Mouse (Mus musculus): ENCODE measurements around the gene Cfap52. TPM values are rescaled to one million over a fixed set of nuclear protein-coding genes. Genes with fewer than 3 reads are reported as not detected.

The Cfap52 gene
- polyA plus RNA-seq, 1 experiment from 2014 or later: 6.4 TPM

- 95% methylated on average over 5 of the region's 5 CpGs for WGBS
- Histone ChIP-seq H3K4me3 (ENCODE audit: low read length) (no peak overlapping the region), H3K27ac (ENCODE audit: low read depth, low read length) (no peak overlapping the region), H3K27me3 (replicated peaks; ENCODE audit: control insufficient read depth, insufficient read depth, low read length) (no peaks in the 10 kb centered on the region), H3K4me1 (ENCODE audit: control insufficient read depth, insufficient read depth, low read depth, low read length) (no peaks in the 10 kb centered on the region), H3K9ac (ENCODE audit: low read depth, low read length) (no peak overlapping the region), H3K4me2 (ENCODE audit: low read length) (no peak overlapping the region), H3K9me3 (ENCODE audit: control insufficient read depth, low read length) (no peaks in the 10 kb centered on the region), H3K36me3 (ENCODE audit: control insufficient read depth, insufficient read depth, low read length) (no peaks in the 10 kb centered on the region)
- ATAC-seq: no peak
These were observed 11.8 kb downstream of the Cfap52 start for GRCm38 (mm10) chr11:67953604-67954003.

- Histone ChIP-seq H3K9me3 (ENCODE audit: control insufficient read depth, low read length) (no peaks in the 10 kb centered on the region), H3K27me3 (replicated peaks; ENCODE audit: control insufficient read depth, insufficient read depth, low read length) (no peaks in the 10 kb centered on the region), H3K27ac (ENCODE audit: low read depth, low read length) (no peak overlapping the region), H3K4me3 (ENCODE audit: low read length) (no peak overlapping the region), H3K4me2 (ENCODE audit: low read length) (no peak overlapping the region), H3K4me1 (ENCODE audit: control insufficient read depth, insufficient read depth, low read depth, low read length) (no peaks in the 10 kb centered on the region), H3K36me3 (ENCODE audit: control insufficient read depth, insufficient read depth, low read length) (no peaks in the 10 kb centered on the region), H3K9ac (ENCODE audit: low read depth, low read length) (no peak overlapping the region)
- ATAC-seq: no peak
- 84% methylated on average over 9 of the region's 9 CpGs for WGBS
These were observed 16.0 kb downstream of the Cfap52 start for GRCm38 (mm10) chr11:67949475-67949874.

GRCm38 (mm10) chr11:67948229-67948628 is 17.2 kb downstream of the Cfap52 start:
- H3K36me3 ChIP-seq (ENCODE audit: control insufficient read depth, insufficient read depth, low read length): no peaks in the 10 kb centered on the region
- H3K27ac ChIP-seq (ENCODE audit: low read depth, low read length): no peak overlapping the region
- H3K4me3 ChIP-seq (ENCODE audit: low read length): no peak overlapping the region
- H3K4me1 ChIP-seq (ENCODE audit: control insufficient read depth, insufficient read depth, low read depth, low read length): no peaks in the 10 kb centered on the region
- no peaks in the 10 kb centered on the region for H3K9me3 ChIP-seq (ENCODE audit: control insufficient read depth, low read length)
- WGBS: 86% methylated on average over 3 of the region's 3 CpGs
- no peaks in the 10 kb centered on the region for H3K27me3 ChIP-seq (replicated peaks; ENCODE audit: control insufficient read depth, insufficient read depth, low read length)
- H3K9ac ChIP-seq (ENCODE audit: low read depth, low read length): no peak overlapping the region
- ATAC-seq: no peak
- no peak overlapping the region for H3K4me2 ChIP-seq (ENCODE audit: low read length)

GRCm38 (mm10) chr11:67932156-67932555 is 33.3 kb downstream of the Cfap52 start:
- Histone ChIP-seq H3K9ac (ENCODE audit: low read depth, low read length) (no peak overlapping the region), H3K27me3 (replicated peaks; ENCODE audit: control insufficient read depth, insufficient read depth, low read length) (no peaks in the 10 kb centered on the region), H3K4me2 (ENCODE audit: low read length) (no peak overlapping the region), H3K36me3 (ENCODE audit: control insufficient read depth, insufficient read depth, low read length) (no peaks in the 10 kb centered on the region), H3K9me3 (ENCODE audit: control insufficient read depth, low read length) (no peaks in the 10 kb centered on the region), H3K4me3 (ENCODE audit: low read length) (no peak overlapping the region), H3K27ac (ENCODE audit: low read depth, low read length) (no peak overlapping the region), H3K4me1 (ENCODE audit: control insufficient read depth, insufficient read depth, low read depth, low read length) (no peaks in the 10 kb centered on the region)
- no peak for ATAC-seq
- 93% methylated on average over 3 of the region's 3 CpGs for WGBS

GRCm38 (mm10) chr11:67926348-67927055 is 38.9 kb downstream of the Cfap52 start:
- Histone ChIP-seq H3K9ac (ENCODE audit: low read depth, low read length) (no peak overlapping the region), H3K4me3 (ENCODE audit: low read length) (no peak overlapping the region), H3K27me3 (replicated peaks; ENCODE audit: control insufficient read depth, insufficient read depth, low read length) (peaks cover under 1% of the 10 kb centered on the region; the same call in 1 of the 2 replicates), H3K4me1 (ENCODE audit: control insufficient read depth, insufficient read depth, low read depth, low read length) (no peaks in the 10 kb centered on the region; the same call in 1 of the 2 replicates), H3K27ac (ENCODE audit: low read depth, low read length) (no peak overlapping the region), H3K9me3 (ENCODE audit: control insufficient read depth, low read length) (no peaks in the 10 kb centered on the region), H3K4me2 (ENCODE audit: low read length) (no peak overlapping the region), H3K36me3 (ENCODE audit: control insufficient read depth, insufficient read depth, low read length) (no peaks in the 10 kb centered on the region)
- no peak for ATAC-seq
- 16% methylated on average over 13 of the region's 15 CpGs for whole genome bisulfite sequencing

GRCm38 (mm10) chr11:67925000-67925399 is 40.5 kb downstream of the Cfap52 start:
- WGBS: 87% methylated on average over 13 of the region's 13 CpGs
- Histone ChIP-seq H3K4me3 (ENCODE audit: low read length) (no peak overlapping the region), H3K4me2 (ENCODE audit: low read length) (no peak overlapping the region), H3K4me1 (ENCODE audit: control insufficient read depth, insufficient read depth, low read depth, low read length) (peaks cover 6% of the 10 kb centered on the region), H3K36me3 (ENCODE audit: control insufficient read depth, insufficient read depth, low read length) (no peaks in the 10 kb centered on the region), H3K27ac (ENCODE audit: low read depth, low read length) (no peak overlapping the region), H3K9me3 (ENCODE audit: control insufficient read depth, low read length) (no peaks in the 10 kb centered on the region), H3K27me3 (replicated peaks; ENCODE audit: control insufficient read depth, insufficient read depth, low read length) (peaks cover 13% of the 10 kb centered on the region), H3K9ac (ENCODE audit: low read depth, low read length) (no peak overlapping the region)
- ATAC-seq: no peak

- 95% methylated on average over 5 of the region's 5 CpGs for WGBS
- Histone ChIP-seq H3K4me3 (ENCODE audit: low read length) (no peak overlapping the region), H3K4me1 (ENCODE audit: control insufficient read depth, insufficient read depth, low read depth, low read length) (peaks cover 6% of the 10 kb centered on the region), H3K4me2 (ENCODE audit: low read length) (no peak overlapping the region), H3K27me3 (replicated peaks; ENCODE audit: control insufficient read depth, insufficient read depth, low read length) (peaks cover 18% of the 10 kb centered on the region), H3K36me3 (ENCODE audit: control insufficient read depth, insufficient read depth, low read length) (no peaks in the 10 kb centered on the region), H3K9ac (ENCODE audit: low read depth, low read length) (no peak overlapping the region), H3K27ac (ENCODE audit: low read depth, low read length) (no peak overlapping the region), H3K9me3 (ENCODE audit: control insufficient read depth, low read length) (no peaks in the 10 kb centered on the region)
- no peak for ATAC-seq
These were observed 41.7 kb downstream of the Cfap52 start for GRCm38 (mm10) chr11:67923720-67924119.

GRCm38 (mm10) chr11:67922755-67923125 is 42.7 kb downstream of the Cfap52 start:
- Histone ChIP-seq H3K9ac (ENCODE audit: low read depth, low read length) (no peak overlapping the region), H3K4me1 (ENCODE audit: control insufficient read depth, insufficient read depth, low read depth, low read length) (peaks cover 6% of the 10 kb centered on the region), H3K27me3 (replicated peaks; ENCODE audit: control insufficient read depth, insufficient read depth, low read length) (peaks cover 18% of the 10 kb centered on the region), H3K4me2 (ENCODE audit: low read length) (peak overlapping the region; percentile 100), H3K27ac (ENCODE audit: low read depth, low read length) (no peak overlapping the region), H3K4me3 (ENCODE audit: low read length) (peak overlapping the region; percentile 72), H3K9me3 (ENCODE audit: control insufficient read depth, low read length) (no peaks in the 10 kb centered on the region), H3K36me3 (ENCODE audit: control insufficient read depth, insufficient read depth, low read length) (no peaks in the 10 kb centered on the region)
- ATAC-seq: peak; percentile 83
- under 1% methylated on average over 12 of the region's 12 CpGs for WGBS

- no peaks in the 10 kb centered on the region for H3K36me3 ChIP-seq (ENCODE audit: control insufficient read depth, insufficient read depth, low read length)
- under 1% methylated on average over 57 of the region's 80 CpGs for WGBS
- ATAC-seq: peak; percentile 60; the same call in 1 of the 2 replicates
- no peaks in the 10 kb centered on the region for H3K9me3 ChIP-seq (ENCODE audit: control insufficient read depth, low read length)
- H3K4me2 ChIP-seq (ENCODE audit: low read length): peak within 1 kb of the TSS; percentile 100
- peaks cover 18% of the 10 kb centered on the region for H3K27me3 ChIP-seq (replicated peaks; ENCODE audit: control insufficient read depth, insufficient read depth, low read length)
- H3K4me1 ChIP-seq (ENCODE audit: control insufficient read depth, insufficient read depth, low read depth, low read length): peaks cover 6% of the 10 kb centered on the region
- peak within 1 kb of the TSS; percentile 77 for H3K9ac ChIP-seq (ENCODE audit: low read depth, low read length)
- H3K27ac ChIP-seq (ENCODE audit: low read depth, low read length): peak within 1 kb of the TSS; percentile 48; the same call in 1 of the 2 replicates
- H3K4me3 ChIP-seq (ENCODE audit: low read length): peak within 1 kb of the TSS; percentile 72
These were observed 43.4 kb downstream of the Cfap52 start, which contains the start of gene Usp43 for GRCm38 (mm10) chr11:67921827-67922754. Gene Usp43, minus strand, starts transcription at chr11:67922153.

Measured in hindbrain, embryonic 16.5 days (tissue).